Mouse (Mus musculus): ENCODE results near the gene Prom1. TPM values are rescaled to one million over a fixed set of nuclear protein-coding genes. Genes with fewer than 3 reads are reported as not detected.

Gene Prom1
- polyA plus RNA-seq, 2 experiments = 4.1 to 11.5 TPM

DNA sequence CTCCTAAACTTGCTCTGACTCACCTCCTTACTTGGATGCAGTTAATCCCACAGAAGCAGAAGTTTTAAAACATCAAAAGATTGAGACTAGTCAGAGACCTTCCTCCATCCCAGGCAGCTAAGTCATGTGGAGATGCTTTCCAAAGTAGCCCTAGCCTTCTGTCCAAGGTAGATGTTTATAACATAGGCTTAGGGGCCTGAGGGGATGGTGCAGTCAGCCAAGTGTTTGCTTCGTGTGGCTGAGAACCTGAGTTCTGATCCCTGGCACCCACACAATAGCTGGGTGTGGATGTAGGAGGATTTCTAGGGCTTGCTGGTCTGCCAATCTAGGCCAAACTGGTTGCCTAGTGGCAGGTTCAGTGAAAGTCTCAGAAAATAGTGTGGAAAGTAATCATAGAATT is 148.6 kb downstream of the Prom1 start:
- Histone ChIP-seq H3K4me2 (ENCODE audit: low read depth) (no peak overlapping the region), H3K36me3 (replicated peaks; ENCODE audit: control insufficient read depth, insufficient read depth, low read depth) (no peaks in the 10 kb centered on the region)
- ATAC-seq (ENCODE audit: insufficient read depth) = no peak

DNA sequence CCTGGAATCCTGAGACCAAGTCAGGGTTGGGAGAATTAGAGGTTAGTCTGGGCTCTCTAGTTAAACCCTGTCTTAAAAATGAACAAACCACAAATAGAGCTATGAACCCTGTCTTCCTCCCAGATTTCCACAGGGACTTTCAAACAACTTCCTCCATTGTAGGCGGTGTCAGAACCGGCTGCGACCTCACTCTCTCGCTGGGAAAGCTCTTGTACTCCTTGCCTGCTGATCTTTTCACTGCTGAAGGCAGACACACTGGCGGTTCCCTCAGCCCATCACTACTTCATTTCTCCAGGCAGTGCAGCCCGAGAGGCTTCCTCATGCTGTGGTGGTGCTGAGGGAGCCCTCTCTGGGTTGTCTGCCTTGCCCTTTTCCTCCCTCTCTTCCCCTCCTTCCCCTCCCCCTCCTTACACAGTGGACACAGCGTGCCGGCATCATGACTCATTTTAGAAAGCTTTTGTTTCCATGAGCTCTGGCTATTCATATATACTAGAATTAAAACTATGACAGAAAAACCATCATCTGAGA is 153.0 kb downstream of the Prom1 start:
- Histone ChIP-seq H3K27me3 (ENCODE audit: control insufficient read depth, insufficient read depth, low read length) (no peaks in the 10 kb centered on the region), H3K27ac (no peak overlapping the region), H3K4me1 (replicated peaks; ENCODE audit: control insufficient read depth in 2 of 2, insufficient read depth in 2 of 2, low read length in 1 of 2) (peaks cover 0 to 16% of the 10 kb centered on the region in 2 experiments; a peak in 3 of 4 replicates), H3K36me3 (replicated peaks; ENCODE audit: control insufficient read depth, insufficient read depth, low read depth) (no peaks in the 10 kb centered on the region), H3K4me2 (ENCODE audit: low read depth) (peak overlapping the region; percentile 67), H3K9ac (replicated peaks) (no peak overlapping the region), H3K9me3 (ENCODE audit: control insufficient read depth, low read length) (no peaks in the 10 kb centered on the region), H3K4me3 (ENCODE audit: insufficient read depth in 1 of 2, low read depth in 2 of 2, low read length in 2 of 2) (0 out of 4 replicates have a peak overlapping the region, but pooled peaks of 1 of the 2 experiments have one; percentile 25)
- 2% methylated on average over 8 of the region's 8 CpGs for WGBS (ENCODE audit: insufficient replicate concordance)
- no peak for ATAC-seq (ENCODE audit: insufficient read depth)
- TF ChIP-seq CTCF (IDR thresholded peaks at IDR 0.05; ENCODE audit: low read depth) = no peak
- no peak for TF ChIP-seq EP300 (IDR thresholded peaks at IDR 0.05; ENCODE audit: low read depth)
- no peak for DNase-seq (ENCODE audit: low read depth in 3 of 3, low spot score in 3 of 3)

More for the DNA sequence above, 148.6 kb downstream of the Prom1 start:
- no peak for TF ChIP-seq CTCF (IDR thresholded peaks at IDR 0.05; ENCODE audit: low read depth)
- TF ChIP-seq EP300 (IDR thresholded peaks at IDR 0.05; ENCODE audit: low read depth) = no peak
- Histone ChIP-seq H3K4me1 (replicated peaks; ENCODE audit: control insufficient read depth in 2 of 2, insufficient read depth in 2 of 2, low read length in 1 of 2) (peaks cover 0 to 7% of the 10 kb centered on the region in 2 experiments; a peak in 3 of 4 replicates), H3K27me3 (ENCODE audit: control insufficient read depth, insufficient read depth, low read length) (no peaks in the 10 kb centered on the region), H3K4me3 (ENCODE audit: insufficient read depth in 1 of 2, low read depth in 2 of 2, low read length in 2 of 2) (no peak overlapping the region), H3K9ac (replicated peaks) (no peak overlapping the region), H3K27ac (no peak overlapping the region), H3K9me3 (ENCODE audit: control insufficient read depth, low read length) (no peaks in the 10 kb centered on the region)
- WGBS (ENCODE audit: insufficient replicate concordance) = 46% methylated on average over 1 of the region's 1 CpGs
- DNase-seq (ENCODE audit: low read depth in 3 of 3, low spot score in 3 of 3) = no peak

DNA sequence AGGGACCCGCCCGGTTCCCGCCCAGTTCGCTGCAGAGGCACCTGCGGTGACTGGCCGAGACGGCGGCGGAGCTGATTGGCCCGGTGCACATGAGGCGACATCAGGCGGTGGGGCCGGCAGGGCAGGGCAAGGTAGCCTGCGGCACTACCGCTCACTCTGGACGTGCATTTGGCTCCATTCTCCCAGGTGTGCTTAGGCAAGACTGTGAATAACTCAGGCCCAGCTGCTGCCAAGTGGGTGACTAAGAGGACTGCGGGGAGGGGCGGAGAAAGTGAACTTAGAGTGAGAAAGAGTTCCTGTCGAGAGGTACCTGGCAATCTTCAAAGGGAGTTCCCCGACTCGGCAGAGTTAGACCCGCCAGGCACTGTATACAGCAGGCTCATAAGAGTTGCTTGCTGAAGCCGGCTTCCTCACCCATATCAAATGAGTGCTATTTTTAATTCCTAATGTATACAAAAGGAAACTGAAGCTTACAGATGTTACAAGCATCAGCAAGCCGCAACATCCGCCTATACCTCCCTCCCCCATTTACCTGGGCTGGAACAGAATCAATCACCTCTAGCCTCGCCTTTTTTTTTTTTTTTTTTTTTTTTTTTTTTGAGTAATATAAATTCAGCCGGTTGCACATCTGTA is 153.6 kb downstream of the Prom1 start:
- DNase-seq (ENCODE audit: low read depth in 3 of 3, low spot score in 3 of 3) = peak; percentile 17 to 26 (median 17)
- Histone ChIP-seq H3K27ac (no peak overlapping the region), H3K27me3 (ENCODE audit: control insufficient read depth, insufficient read depth, low read length) (no peaks in the 10 kb centered on the region), H3K4me1 (replicated peaks; ENCODE audit: control insufficient read depth in 2 of 2, insufficient read depth in 2 of 2, low read length in 1 of 2) (peaks cover 0 to 16% of the 10 kb centered on the region in 2 experiments; a peak in 3 of 4 replicates), H3K4me3 (ENCODE audit: insufficient read depth in 1 of 2, low read depth in 2 of 2, low read length in 2 of 2) (peak overlapping the region; percentile 37 to 50), H3K9me3 (ENCODE audit: control insufficient read depth, low read length) (no peaks in the 10 kb centered on the region), H3K4me2 (ENCODE audit: low read depth) (peak overlapping the region; percentile 67), H3K9ac (replicated peaks) (peak overlapping the region; percentile 23; the same call in 1 of the 2 replicates), H3K36me3 (replicated peaks; ENCODE audit: control insufficient read depth, insufficient read depth, low read depth) (no peaks in the 10 kb centered on the region)
- TF ChIP-seq EP300 (IDR thresholded peaks at IDR 0.05; ENCODE audit: low read depth) (no peak), CTCF (IDR thresholded peaks at IDR 0.05; ENCODE audit: low read depth) (no peak)
- 1% methylated on average over 27 of the region's 27 CpGs for WGBS (ENCODE audit: insufficient replicate concordance)
- peak; percentile 81 for ATAC-seq (ENCODE audit: insufficient read depth)

DNA sequence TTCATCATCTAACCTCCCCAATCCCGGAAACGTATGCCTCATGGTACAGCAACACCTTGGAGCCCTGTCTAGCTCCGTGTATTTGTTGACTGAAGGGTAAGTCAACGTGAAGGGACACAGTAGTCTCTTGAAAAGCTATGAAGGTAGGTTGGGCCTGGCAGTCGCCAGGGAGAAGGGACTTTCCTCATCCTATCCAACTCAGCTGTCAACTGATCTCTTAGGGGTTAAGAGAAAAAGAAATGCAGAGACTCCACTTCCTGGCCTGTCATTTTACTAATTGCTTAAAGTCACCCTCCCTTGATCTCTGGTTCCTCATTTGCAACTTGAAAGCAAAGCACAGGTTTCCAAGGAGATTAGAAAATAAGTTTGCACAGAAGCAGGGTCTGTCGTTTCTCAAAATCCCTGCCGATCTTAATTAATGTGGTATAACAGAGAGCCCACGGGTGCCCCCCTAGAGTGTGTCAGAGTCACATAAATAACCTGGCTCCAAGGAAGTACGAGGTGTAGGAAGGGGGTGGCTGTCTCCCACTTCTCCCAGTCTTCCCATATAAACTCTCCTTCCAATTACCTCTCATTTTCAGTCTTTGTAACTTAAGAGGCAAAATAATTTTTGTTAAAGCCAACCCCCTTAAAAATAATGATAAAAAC is 154.4 kb downstream of the Prom1 start:
- Histone ChIP-seq H3K4me3 (ENCODE audit: insufficient read depth in 1 of 2, low read depth in 2 of 2, low read length in 2 of 2) (no peak overlapping the region), H3K27me3 (ENCODE audit: control insufficient read depth, insufficient read depth, low read length) (no peaks in the 10 kb centered on the region), H3K4me1 (replicated peaks; ENCODE audit: control insufficient read depth in 2 of 2, insufficient read depth in 2 of 2, low read length in 1 of 2) (peaks cover 0 to 16% of the 10 kb centered on the region in 2 experiments; a peak in 3 of 4 replicates), H3K9ac (replicated peaks) (no peak overlapping the region), H3K4me2 (ENCODE audit: low read depth) (peak overlapping the region; percentile 67), H3K9me3 (ENCODE audit: control insufficient read depth, low read length) (no peaks in the 10 kb centered on the region), H3K27ac (no peak overlapping the region), H3K36me3 (replicated peaks; ENCODE audit: control insufficient read depth, insufficient read depth, low read depth) (no peaks in the 10 kb centered on the region)
- WGBS (ENCODE audit: insufficient replicate concordance) = 21% methylated on average over 9 of the region's 9 CpGs
- ATAC-seq (ENCODE audit: insufficient read depth) = no peak
- DNase-seq (ENCODE audit: low read depth in 3 of 3, low spot score in 3 of 3) = no peak
- TF ChIP-seq CTCF (IDR thresholded peaks at IDR 0.05; ENCODE audit: low read depth) (no peak), EP300 (IDR thresholded peaks at IDR 0.05; ENCODE audit: low read depth) (no peak)

Other genes starting within 250 kb of the Prom1 start
- gene Cd38, start 233.5 kb downstream of the Prom1 start, polyA plus RNA-seq (2012; rRNA removed) = 5.2 TPM in 2 replicates
- 9.3 and 10.6 TPM in 2 replicates for gene Cd38, start 233.5 kb downstream of the Prom1 start, polyA plus RNA-seq (2014; fragmentation: Nextera tagmentation; extraction: Ambion mirVana)
- gene Gm7879, start 188.9 kb downstream of the Prom1 start, polyA plus RNA-seq (2012; rRNA removed) = 0.46 TPM in 1 of 2 replicates, not detected in the other
- 0.40 and 0.86 TPM in 2 replicates for gene Gm7879, start 188.9 kb downstream of the Prom1 start, polyA plus RNA-seq (2014; fragmentation: Nextera tagmentation; extraction: Ambion mirVana)
- 0.09 and 0.23 TPM in 2 replicates for gene Fgfbp1, start 120.3 kb downstream of the Prom1 start, polyA plus RNA-seq (2012; rRNA removed)
- 0.14 TPM in 1 of 2 replicates, not detected in the other for gene Fgfbp1, start 120.3 kb downstream of the Prom1 start, polyA plus RNA-seq (2014; fragmentation: Nextera tagmentation; extraction: Ambion mirVana)
- gene Tapt1, start 124.6 kb upstream of the Prom1 start, polyA plus RNA-seq (2012; rRNA removed) = 26.0 and 30.9 TPM in 2 replicates
- gene Tapt1, start 124.6 kb upstream of the Prom1 start, polyA plus RNA-seq (2014; fragmentation: Nextera tagmentation; extraction: Ambion mirVana) = 31.2 and 38.5 TPM in 2 replicates

Data from liver, embryonic 14.5 days (tissue).